Mouse (Mus musculus) gastrocnemius, postnatal 14 days (tissue): ENCODE results near the gene Pctp. TPM values are rescaled to one million over a fixed set of nuclear protein-coding genes. Genes with fewer than 3 reads are reported as not detected.

Experiments
- DNase-seq: peaks from one replicate; pipeline ENCODE4 v3.0.0; 2021; ENCODE audit warnings: mixed read lengths
- intact Hi-C: fragments of 180-260 bp; cut with DNase I; formaldehyde crosslinking; loops from one replicate; pipeline ENCODE4 v1.15.1; 2025; ENCODE audit warnings: low total_unique reads
- total RNA-seq, 2 experiments: library from RNA; stranded (reverse); gene quantifications; 2 replicates each; pipeline ENCODE4 v1.2.3; 2021

Pctp gene
- total RNA-seq, 2 experiments from 2014 or later: 2.6 to 3.0 TPM

DNA sequence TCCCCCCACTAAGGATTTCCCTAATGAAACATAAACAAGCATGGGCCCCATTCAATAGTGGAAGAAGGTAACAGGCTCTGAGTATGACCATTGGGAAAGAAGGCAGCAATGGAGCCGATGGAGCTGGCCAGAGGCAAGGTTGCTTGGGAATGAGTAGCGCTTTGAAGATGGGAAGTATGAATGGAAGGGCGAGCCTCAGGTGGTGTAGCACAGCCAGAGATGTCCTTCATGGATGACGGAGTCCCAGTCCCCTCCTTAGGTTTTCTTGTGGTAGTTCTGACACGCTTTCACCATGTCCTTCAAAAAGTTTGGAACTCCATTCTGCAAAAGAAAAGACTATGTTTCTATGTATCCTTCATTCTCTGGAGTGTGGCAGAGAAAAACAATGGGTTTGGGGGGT, 18.3 kb downstream of the Pctp start:
- no peak for DNase-seq
- intact Hi-C loops: no loop called here

DNA sequence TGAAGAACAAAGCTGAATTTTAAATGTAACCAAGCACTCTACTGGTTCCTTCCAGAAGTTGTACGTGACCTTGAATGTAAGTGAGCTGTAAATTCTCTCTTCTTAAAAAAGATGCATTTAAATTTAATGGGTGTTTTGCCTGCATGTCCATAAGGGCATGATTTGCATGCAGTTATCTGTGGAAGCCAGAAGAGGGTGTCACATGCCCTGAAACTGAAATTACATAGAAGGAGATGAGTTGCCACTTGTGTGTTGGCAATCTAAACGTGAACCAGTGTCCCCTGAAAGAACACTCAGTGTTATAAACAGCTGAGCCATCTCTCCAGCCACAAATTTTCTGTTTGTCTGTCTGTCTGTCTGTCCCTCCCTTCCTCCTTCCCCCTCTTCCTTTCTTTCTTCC, 19.8 kb downstream of the Pctp start:
- intact Hi-C loops: no loop called here
- DNase-seq: no peak

DNA sequence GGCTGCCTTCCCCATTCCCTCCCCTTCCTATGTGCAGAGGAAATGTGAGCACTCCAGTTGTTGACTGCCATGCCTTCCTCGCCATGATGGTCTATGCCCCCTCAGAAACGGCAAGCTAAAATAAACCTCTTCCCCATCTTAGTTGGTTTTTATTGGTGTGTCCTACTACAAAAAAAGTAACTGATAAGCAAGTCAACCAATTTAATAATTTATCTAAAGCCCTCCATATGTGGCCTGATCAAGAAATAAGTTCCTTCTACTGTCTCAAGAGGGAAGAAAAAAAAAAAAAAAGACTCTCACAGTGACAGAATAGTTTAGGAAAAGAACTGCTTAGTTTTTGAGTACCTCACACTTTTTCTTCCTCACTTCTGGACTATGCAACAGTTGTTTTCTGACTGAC, 22.6 kb downstream of the Pctp start:
- DNase-seq: no peak
- intact Hi-C loops: no loop called here

DNA sequence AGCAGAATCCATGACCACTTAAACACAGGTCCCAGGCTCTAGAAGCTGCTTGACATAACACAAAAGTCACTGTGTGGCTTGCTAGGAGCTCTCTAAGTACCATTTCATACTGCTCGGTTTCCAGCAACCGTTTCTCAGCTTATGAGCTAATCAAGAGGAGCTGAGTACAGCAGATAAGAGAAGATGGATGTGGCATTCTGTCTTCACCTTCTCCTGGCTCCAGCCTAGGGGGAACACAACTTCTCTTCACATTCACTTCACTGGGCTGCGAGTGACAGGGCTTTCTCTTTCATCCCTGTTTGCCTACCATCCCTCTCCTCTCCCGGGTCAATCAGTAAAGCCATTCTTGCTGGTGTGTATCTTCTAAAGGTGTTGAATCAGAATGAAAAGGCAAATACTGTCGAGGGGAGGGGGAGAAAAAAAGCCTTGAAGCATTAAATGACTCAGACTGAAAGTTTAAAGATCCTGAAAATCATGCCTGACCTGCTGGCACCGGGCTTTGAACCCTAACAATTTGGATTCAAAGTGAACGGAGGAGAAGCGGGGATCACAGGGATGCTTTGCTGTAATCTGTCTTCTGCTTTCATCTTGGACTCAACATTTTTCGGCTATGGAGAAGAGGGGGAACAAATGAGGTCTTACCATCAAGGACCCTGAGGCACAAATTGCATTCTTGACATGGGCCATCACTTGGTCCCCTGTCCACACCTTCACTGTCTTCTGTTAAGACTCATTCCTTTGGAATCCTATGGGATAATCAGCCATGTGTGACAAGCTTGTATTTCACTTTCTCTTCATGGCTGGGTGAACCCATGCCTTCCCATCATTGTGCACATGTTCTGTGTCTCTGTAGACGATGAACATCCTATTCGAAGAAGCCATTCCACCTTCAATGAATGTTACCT, 23.5 kb downstream of the Pctp start:
- no peak for DNase-seq

DNA sequence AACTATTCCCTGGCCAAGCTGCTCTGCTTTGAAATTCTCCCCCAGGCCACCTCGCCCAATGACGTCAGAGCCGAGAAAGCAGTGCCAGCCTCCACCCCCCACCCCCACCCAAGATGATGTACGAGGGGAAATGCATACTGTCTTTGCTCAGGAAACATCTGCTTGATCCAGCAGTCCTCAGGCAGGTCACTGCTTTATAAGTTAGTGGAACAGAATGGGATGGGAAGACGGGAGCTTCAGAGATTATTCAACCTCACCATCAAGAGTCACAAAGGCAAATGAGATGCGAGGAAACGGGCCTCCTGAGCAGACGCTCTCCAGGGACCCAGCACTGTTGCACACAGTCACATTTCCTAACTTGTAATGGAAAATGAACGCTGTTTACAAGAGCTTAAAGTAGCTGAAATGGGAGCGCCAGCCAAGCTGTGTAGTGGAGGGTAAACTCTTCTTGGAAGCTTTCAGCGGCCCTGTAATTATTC, 24.3 kb downstream of the Pctp start:
- DNase-seq: peak; percentile 56
- intact Hi-C loops: no loop called here

More for the DNA sequence above, 23.5 kb downstream of the Pctp start:
- intact Hi-C loops: no loop called here

DNA sequence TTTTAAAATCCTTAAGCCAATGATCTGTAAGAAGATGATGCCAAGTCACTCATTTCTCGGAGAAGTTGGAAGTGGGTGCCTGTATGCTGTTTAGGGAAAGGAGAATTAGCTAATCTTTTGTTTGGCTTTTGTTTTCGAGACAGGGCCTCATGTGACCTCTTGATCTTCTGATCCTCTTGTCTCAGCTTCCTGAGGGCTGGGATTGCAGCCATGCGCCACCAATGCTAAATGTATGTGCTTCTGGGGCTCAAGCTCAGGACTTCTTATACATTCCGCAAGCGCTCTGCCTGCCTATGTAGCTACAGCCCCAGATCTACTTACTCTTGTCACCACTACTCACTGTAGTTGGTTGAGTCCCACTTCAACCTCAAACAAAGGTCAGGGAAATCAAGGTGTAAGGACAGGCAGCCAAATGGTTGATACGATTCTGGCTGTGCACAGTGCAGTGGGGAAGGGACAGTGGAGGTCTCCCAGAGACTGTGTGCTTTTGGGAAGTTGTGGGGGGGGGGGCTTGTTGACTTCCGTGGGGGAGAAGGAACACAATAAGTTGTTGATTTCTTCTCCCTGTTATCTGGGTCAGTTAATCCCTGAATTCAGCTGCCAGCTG, 24.8 kb downstream of the Pctp start:
- intact Hi-C loops: no loop called here
- no peak for DNase-seq

DNA sequence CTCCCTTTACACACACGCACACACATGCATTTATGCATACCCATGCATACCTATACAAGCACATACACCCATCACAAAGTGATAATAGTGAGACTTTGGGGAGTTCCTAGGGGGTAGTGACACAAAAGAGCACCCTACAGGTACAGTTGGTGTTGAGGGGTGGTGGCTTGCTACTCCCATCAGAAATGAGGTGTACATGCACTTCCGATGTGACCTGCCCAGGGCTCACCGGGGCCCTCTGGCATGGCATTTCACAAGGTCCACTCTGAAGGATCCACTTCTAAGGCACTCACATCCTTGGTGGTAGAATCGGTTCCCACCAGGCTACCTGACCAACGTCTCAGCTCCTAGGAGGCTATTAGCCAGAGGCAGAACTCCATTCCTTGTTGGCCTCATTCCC, 26.3 kb downstream of the Pctp start:
- no peak for DNase-seq

DNA sequence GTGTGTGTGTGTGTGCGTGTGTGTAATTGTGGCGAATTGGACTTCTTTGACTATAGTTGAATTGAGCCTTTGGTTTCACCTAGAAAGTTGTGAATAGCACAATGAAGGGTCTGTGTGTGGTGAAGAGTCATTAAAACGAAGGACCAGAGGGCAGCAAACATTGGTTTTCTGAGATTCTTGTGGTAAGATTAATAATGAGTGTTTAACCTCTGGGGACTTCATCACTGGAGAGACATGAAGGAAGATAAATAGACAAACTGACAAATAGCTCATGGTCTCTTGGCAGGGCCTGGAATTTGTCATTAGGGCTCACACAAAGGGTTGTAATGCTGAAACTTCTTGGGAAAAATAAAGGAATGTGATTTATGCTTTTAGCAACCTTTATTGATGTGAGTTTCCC, 31.4 kb downstream of the Pctp start:
- no peak for DNase-seq
- intact Hi-C loops: no loop called here

More for the DNA sequence above, 26.3 kb downstream of the Pctp start:
- intact Hi-C loops: no loop called here

DNA sequence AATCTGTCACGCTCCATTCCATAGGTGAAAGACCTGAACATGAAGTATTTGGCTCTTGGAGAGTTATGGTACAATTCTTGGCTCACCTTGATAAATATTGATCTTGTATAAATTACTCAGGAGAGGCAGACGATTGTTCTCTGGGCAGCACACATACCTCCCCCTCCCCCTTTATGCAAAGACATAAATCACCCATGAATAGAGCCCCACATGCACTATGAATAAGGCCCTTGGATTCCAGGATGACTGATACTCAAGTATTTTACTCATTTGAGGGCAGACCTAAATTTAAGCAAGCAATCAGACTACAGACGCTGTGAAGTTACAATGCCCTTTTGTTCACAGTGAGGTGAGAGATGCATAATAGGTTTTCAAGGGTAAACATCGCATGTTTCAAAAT, 32.0 kb downstream of the Pctp start:
- intact Hi-C loops: no loop called here
- DNase-seq: no peak

DNA sequence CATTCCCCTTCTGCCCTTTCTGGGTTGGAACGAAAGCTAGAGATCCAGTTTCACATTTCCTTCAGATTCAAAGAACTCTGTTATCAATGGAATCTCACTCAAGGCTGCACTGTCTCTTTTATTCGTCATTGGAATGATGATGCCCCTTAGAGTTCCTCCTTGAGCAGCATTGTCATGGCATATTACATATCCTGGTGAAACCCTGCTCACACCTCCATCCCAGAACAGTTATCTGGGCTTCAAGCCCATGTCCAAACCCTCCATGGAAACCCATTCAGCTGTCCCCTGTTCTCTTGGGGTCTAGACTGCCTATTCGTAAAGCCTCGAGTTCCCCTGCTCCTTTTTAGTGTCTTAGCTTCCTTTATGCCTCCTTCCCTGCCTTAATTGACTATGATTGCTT, 33.6 kb downstream of the Pctp start:
- intact Hi-C loops: no loop called here
- DNase-seq: no peak

DNA sequence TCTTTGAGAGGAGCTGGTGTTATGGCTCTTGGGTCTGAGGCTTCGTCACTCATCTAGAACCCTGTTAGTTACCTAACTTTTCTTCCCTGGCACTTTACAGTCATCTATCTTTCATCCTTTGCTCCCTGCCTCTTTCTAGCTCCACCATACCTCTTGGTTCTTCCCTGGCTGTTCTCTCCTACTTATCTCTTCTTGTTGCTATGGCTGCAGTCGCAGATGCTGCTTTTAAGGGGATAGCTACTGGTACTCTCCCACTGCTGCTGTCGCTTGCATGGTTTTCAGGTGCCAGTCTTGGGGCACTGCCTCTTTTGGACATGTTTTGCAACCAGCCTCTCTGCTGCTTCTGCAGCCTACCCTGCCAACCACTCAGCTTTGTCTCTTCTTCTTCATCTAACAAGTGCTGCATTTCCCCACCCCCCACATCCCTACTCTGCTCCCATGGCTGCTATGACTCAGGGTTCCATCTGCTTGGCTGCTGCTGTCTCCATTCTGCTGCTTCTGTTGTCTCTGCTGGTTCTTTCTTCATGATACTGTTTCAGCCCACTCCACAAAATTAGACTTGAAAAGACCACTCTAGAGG, 51.9 kb downstream of the Pctp start:
- DNase-seq: no peak
- intact Hi-C loops: no loop called here

DNA sequence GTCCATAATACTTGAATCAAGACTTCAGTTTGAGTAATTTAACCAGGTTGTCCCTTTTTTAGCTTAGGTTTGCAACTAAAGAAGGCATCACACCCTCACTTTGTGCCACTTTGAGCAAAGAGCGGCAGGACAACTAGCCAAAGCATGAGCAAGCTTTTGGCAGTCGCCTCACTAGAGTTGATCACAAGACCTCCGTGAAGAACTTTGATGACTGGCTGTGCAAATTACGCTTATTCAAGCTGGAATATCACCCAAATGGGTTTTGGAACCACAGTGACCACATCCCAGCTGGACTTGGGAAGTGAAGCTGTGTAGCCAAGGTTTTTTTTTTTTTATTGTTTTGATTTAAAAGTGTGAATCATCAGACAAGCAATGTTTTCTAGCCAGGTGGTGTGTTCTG, 54.9 kb downstream of the Pctp start:
- intact Hi-C loops: no loop called here
- DNase-seq: peak; percentile 32

DNA sequence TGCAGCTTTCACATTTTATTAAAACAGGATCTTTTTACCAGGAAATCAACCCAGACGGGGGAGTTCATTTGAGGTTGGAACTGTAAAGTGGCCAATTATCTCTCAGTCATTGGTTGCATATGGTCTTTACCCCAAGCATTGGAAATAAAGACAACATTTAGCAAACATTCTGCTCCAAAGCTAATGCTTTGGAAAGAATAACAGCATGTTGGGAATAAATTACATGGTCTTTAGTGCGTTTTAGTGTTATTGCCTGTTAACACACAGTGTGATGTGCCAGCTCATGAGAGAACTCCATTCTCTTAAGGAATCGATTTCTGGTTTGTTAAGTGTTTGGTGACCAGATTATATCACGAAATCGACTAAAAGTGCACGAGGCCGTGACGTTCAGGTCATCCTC, 57.5 kb downstream of the Pctp start:
- DNase-seq: no peak
- intact Hi-C loops: no loop called here

DNA sequence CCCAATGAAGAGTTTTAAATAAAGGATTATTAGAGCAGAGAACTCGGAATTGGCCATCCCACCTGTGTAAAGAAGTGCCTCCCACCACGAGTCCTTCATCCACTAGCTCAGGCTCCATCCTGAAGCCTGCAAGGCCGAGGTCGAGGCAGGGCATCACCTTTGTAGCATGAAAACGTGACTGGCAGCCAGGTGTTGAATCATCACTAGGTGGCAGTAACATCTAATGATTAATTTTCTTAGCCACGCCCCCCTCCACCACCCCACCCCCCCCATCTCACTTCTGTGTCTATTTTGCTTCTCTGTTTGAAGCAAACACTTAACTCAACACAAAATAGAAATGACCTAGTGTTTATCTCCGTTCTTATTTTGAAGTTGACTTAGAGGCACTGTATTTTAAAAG, 65.5 kb downstream of the Pctp start:
- intact Hi-C loops: no loop called here
- DNase-seq: no peak

Other genes with a start within 250 kb of the Pctp start
- 1 to 10 TPM in 1 of 2 experiments, under 1 TPM in 1; 0.09 to 1.1 TPM for gene Ankfn1, start 225.2 kb downstream of the Pctp start, total RNA-seq
- 10 to 100 TPM; 12.8 to 16.8 TPM for gene Tmem100, start 27.5 kb upstream of the Pctp start, total RNA-seq
- gene Gm45716, start 184.8 kb upstream of the Pctp start, total RNA-seq: 1 to 10 TPM; 1.9 to 2.4 TPM
- gene Mmd, start 246.6 kb upstream of the Pctp start, total RNA-seq: 10 to 100 TPM in 1 of 2 experiments, 1 to 10 TPM in 1; 7.8 to 10.7 TPM